Mouse (Mus musculus) MEL (cell line): ENCODE results near the gene Gramd1b. TPM values are rescaled to one million over a fixed set of nuclear protein-coding genes. Genes with fewer than 3 reads are reported as not detected.

ENCODE experiments used
- DNase-seq: peaks from one replicate; pipeline ENCODE4 v3.0.0; 2011; ENCODE audit warnings: low read depth, low spot score
- H3K27ac ChIP-seq: 2 replicates; pipeline ENCODE4 v1.5.1; 2012; ENCODE audit warnings: low read depth, mild to moderate bottlenecking, control low read depth, low read length, moderate library complexity; ENCODE audit not compliant: control insufficient read depth
- H3K27me3 ChIP-seq, 2 experiments: fragments of 150-350 bp in 1 of 2; sonication (generic) in 1 of 2; 2 replicates each; pipeline ENCODE4 v1.6.1; 2012; ENCODE audit warnings: low read length in 2 of 2, mild to moderate bottlenecking in 2 of 2, improper control_type of control experiment in 1 of 2, moderate library complexity in 1 of 2; ENCODE audit not compliant: insufficient read depth in 2 of 2, control insufficient read depth in 1 of 2
- H3K36me3 ChIP-seq, 2 experiments: 2 replicates each; pipeline ENCODE4 v1.6.1; 2012 to 2014; ENCODE audit warnings: low read length in 2 of 2, improper control_type of control experiment in 1 of 2, inconsistent platforms in 1 of 2, mild to moderate bottlenecking in 1 of 2; ENCODE audit not compliant: insufficient read depth in 2 of 2, control insufficient read depth in 1 of 2
- H3K4me1 ChIP-seq, 2 experiments: fragments of 150-350 bp in 1 of 2; sonication (generic) in 1 of 2; 2 replicates each; pipeline ENCODE4 v1.6.1; 2012; ENCODE audit warnings: low read length in 2 of 2, improper control_type of control experiment in 1 of 2, mild to moderate bottlenecking in 1 of 2; ENCODE audit not compliant: insufficient read depth in 2 of 2, control insufficient read depth in 1 of 2
- H3K4me3 ChIP-seq, 2 experiments: fragments of 150-350 bp in 1 of 2; sonication (generic) in 1 of 2; 2 replicates each; pipeline ENCODE4 v1.5.1; 2012; ENCODE audit warnings: low read depth in 2 of 2, low read length in 2 of 2, mild to moderate bottlenecking in 2 of 2, moderate library complexity in 2 of 2, control low read depth in 1 of 2, improper control_type of control experiment in 1 of 2; ENCODE audit not compliant: control insufficient read depth in 1 of 2, insufficient read depth in 1 of 2
- H3K79me2 ChIP-seq: 2 replicates; pipeline ENCODE4 v1.6.1; 2012; ENCODE audit warnings: mild to moderate bottlenecking, low read length, moderate library complexity; ENCODE audit not compliant: control insufficient read depth, poor library complexity, insufficient read depth
- H3K9ac ChIP-seq: 2 replicates; pipeline ENCODE4 v1.6.1; 2012; ENCODE audit warnings: low read depth, mild to moderate bottlenecking, control low read depth, low read length, moderate library complexity; ENCODE audit not compliant: control insufficient read depth, poor library complexity, severe bottlenecking
- H3K9me3 ChIP-seq: fragments of 150-350 bp; sonication (generic); replicated peaks from 2 replicates; pipeline ENCODE4 v1.6.1; 2012; ENCODE audit warnings: mild to moderate bottlenecking, low read length, improper control_type of control experiment, moderate library complexity; ENCODE audit not compliant: insufficient read depth
- CHD1 ChIP-seq: IDR thresholded peaks from 2 replicates; pipeline ENCODE4 v1.6.1; 2012; ENCODE audit warnings: low read depth, mild to moderate bottlenecking, inconsistent platforms, low read length, improper control_type of control experiment
- CHD2 ChIP-seq: IDR thresholded peaks from 2 replicates; pipeline ENCODE4 v1.6.1; 2011; ENCODE audit warnings: low read length, improper control_type of control experiment
- EP300 ChIP-seq, 2 experiments: IDR thresholded peaks; 2 replicates each; pipeline ENCODE4 v1.6.1; 2011; ENCODE audit warnings: improper control_type of control experiment in 2 of 2, low read length in 2 of 2, low read depth in 1 of 2, mild to moderate bottlenecking in 1 of 2
- ETS1 ChIP-seq: IDR thresholded peaks from 2 replicates; pipeline ENCODE4 v1.6.1; 2012; ENCODE audit warnings: low read depth, mild to moderate bottlenecking, inconsistent platforms, low read length, improper control_type of control experiment, moderate library complexity
- GABPA ChIP-seq: IDR thresholded peaks from 2 replicates; pipeline ENCODE4 v1.6.1; 2012; ENCODE audit warnings: low read depth, mild to moderate bottlenecking, inconsistent platforms, low read length, improper control_type of control experiment, moderate library complexity
- GATA1 ChIP-seq: IDR thresholded peaks from 2 replicates; pipeline ENCODE4 v1.6.1; 2011; ENCODE audit warnings: low read depth, low read length, improper control_type of control experiment
- HCFC1 ChIP-seq: IDR thresholded peaks from 2 replicates; pipeline ENCODE4 v1.6.1; 2012; ENCODE audit warnings: low read depth, mild to moderate bottlenecking, inconsistent platforms, low read length, improper control_type of control experiment, moderate library complexity
- JUND ChIP-seq: IDR thresholded peaks from 2 replicates; pipeline ENCODE4 v1.6.1; 2011; ENCODE audit warnings: low read depth, mild to moderate bottlenecking, improper control_type of control experiment, low read length
- KAT2A ChIP-seq: conservative IDR thresholded peaks from 2 replicates; pipeline ENCODE4 v1.6.1; 2012; ENCODE audit warnings: low read depth, low read length, improper control_type of control experiment, inconsistent platforms
- MAFK ChIP-seq: IDR thresholded peaks from 2 replicates; pipeline ENCODE4 v1.6.1; 2011; ENCODE audit warnings: low read depth, mild to moderate bottlenecking, low read length, improper control_type of control experiment, borderline replicate concordance
- MAX ChIP-seq: IDR thresholded peaks from 2 replicates; pipeline ENCODE4 v1.6.1; 2011; ENCODE audit warnings: low read length, improper control_type of control experiment
- MXI1 ChIP-seq: IDR thresholded peaks from 2 replicates; pipeline ENCODE4 v1.6.1; 2011; ENCODE audit warnings: mild to moderate bottlenecking, low read depth, low read length, improper control_type of control experiment
- MYB ChIP-seq: IDR thresholded peaks from 2 replicates; pipeline ENCODE4 v1.6.1; 2011; ENCODE audit warnings: mild to moderate bottlenecking, low read depth, low read length, improper control_type of control experiment
- MYC ChIP-seq: IDR thresholded peaks from 2 replicates; pipeline ENCODE4 v1.6.1; 2011; ENCODE audit warnings: low read depth, mild to moderate bottlenecking, low read length, improper control_type of control experiment, moderate library complexity
- NELFE ChIP-seq: IDR thresholded peaks from 2 replicates; pipeline ENCODE4 v1.6.1; 2011; ENCODE audit warnings: low read depth, low read length, improper control_type of control experiment
- NRF1 ChIP-seq: IDR thresholded peaks from 2 replicates; pipeline ENCODE4 v1.6.1; 2014; ENCODE audit warnings: low read depth, mild to moderate bottlenecking, inconsistent platforms, low read length, improper control_type of control experiment, moderate library complexity; ENCODE audit not compliant: poor library complexity, insufficient read depth, severe bottlenecking
- POLR2A ChIP-seq, 2 experiments: IDR thresholded peaks; 2 replicates each; pipeline ENCODE4 v1.6.1; 2011 to 2012; ENCODE audit warnings: low read length in 2 of 2, mild to moderate bottlenecking in 2 of 2, control low read depth in 1 of 2, improper control_type of control experiment in 1 of 2, low read depth in 1 of 2, moderate library complexity in 1 of 2; ENCODE audit not compliant: control insufficient read depth in 1 of 2, insufficient read depth in 1 of 2, poor library complexity in 1 of 2
- POLR2AphosphoS2 ChIP-seq: IDR thresholded peaks from 2 replicates; pipeline ENCODE4 v1.6.1; 2011; ENCODE audit warnings: low read length, improper control_type of control experiment
- POLR2AphosphoS5 ChIP-seq: IDR thresholded peaks from 2 replicates; pipeline ENCODE4 v1.6.1; 2012; ENCODE audit warnings: low read depth, borderline replicate concordance, mild to moderate bottlenecking, inconsistent platforms, low read length, moderate library complexity, mixed read lengths
- RAD21 ChIP-seq: IDR thresholded peaks from 2 replicates; pipeline ENCODE4 v1.6.1; 2011; ENCODE audit warnings: mild to moderate bottlenecking, low read depth, low read length, improper control_type of control experiment
- RCOR1 ChIP-seq: IDR thresholded peaks from 2 replicates; pipeline ENCODE4 v1.6.1; 2012; ENCODE audit warnings: low read depth, mild to moderate bottlenecking, inconsistent platforms, low read length, improper control_type of control experiment
- TAL1 ChIP-seq: IDR thresholded peaks from 2 replicates; pipeline ENCODE4 v1.6.1; 2012; ENCODE audit warnings: mild to moderate bottlenecking, inconsistent platforms, low read length, moderate library complexity, mixed read lengths
- TCF12 ChIP-seq: IDR thresholded peaks from 2 replicates; pipeline ENCODE4 v1.6.1; 2014; ENCODE audit warnings: low read depth, mild to moderate bottlenecking, inconsistent platforms, low read length, improper control_type of control experiment, moderate library complexity
- ZMIZ1 ChIP-seq: IDR thresholded peaks from 2 replicates; pipeline ENCODE4 v1.6.1; 2012; ENCODE audit warnings: low read depth, mild to moderate bottlenecking, inconsistent platforms, low read length, improper control_type of control experiment, moderate library complexity
- ZNF384 ChIP-seq: IDR thresholded peaks from 2 replicates; pipeline ENCODE4 v1.6.1; 2012; ENCODE audit warnings: low read depth, mild to moderate bottlenecking, inconsistent platforms, low read length, improper control_type of control experiment
- polyA plus RNA-seq, 2 experiments: library from polyadenylated mRNA; stranded (reverse) in 1 of 2; unstranded in 1 of 2; fragments of >175 nt in 1 of 2; fragments of >200 nt in 1 of 2; gene quantifications; 2 replicates each; pipeline versions ENCODE4 v1.2.1 to v1.2.4; 2012; ENCODE audit warnings: low replicate concordance in 2 of 2, low read depth in 1 of 2; ENCODE audit not compliant: insufficient read length in 2 of 2, insufficient read depth in 1 of 2, missing spikeins in 1 of 2
- total RNA-seq: library from RNA; depleted of rRNA; stranded (reverse); fragments of 300-350 nt; gene quantifications from 2 replicates; pipeline ENCODE4 v1.2.3, GENCODE M21; 2012

Gene Gramd1b
- total and polyA plus RNA-seq, 3 experiments, result not detected

DNA sequence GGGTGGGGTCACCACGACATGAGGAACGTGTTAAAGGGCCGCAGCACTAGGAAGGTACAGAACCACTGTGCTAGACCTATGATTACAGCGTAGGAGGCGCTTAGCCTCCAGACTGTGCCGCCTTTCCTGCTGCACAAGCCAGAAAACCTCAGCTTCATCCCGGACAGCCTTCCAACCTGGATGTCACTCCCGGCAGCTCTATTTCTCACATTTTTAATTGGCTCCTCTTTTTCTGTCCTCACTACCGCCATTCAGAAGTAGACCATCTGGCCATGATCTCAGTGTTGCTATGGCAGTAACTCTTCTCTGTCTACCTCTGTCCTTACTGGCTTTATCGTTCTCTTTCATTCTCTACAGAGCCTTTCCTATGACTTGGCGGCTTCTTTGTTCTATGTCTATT lies 126.5 kb downstream of the Gramd1b start:
- Histone ChIP-seq H3K79me2 (no peaks in the 10 kb centered on the region), H3K9me3 (no peaks in the 10 kb centered on the region), H3K4me1 (no peaks in the 10 kb centered on the region), H3K27me3 (no peaks in the 10 kb centered on the region), H3K27ac (no peak overlapping the region), H3K4me3 (no peak overlapping the region), H3K36me3 (no peaks in the 10 kb centered on the region), H3K9ac (no peak overlapping the region)
- DNase-seq, result no peak
- TF ChIP-seq POLR2A (IDR thresholded peaks at IDR 0.05; ENCODE audit: control insufficient read depth in 1 of 2, insufficient read depth in 1 of 2, low read depth in 1 of 2, low read length in 2 of 2, poor library complexity in 1 of 2) (no peak), MAFK (no peak), NRF1 (no peak), ETS1 (no peak), HCFC1 (no peak), POLR2AphosphoS2 (no peak), MYC (no peak), POLR2AphosphoS5 (no peak), MAX (no peak), ZNF384 (no peak)

- Histone ChIP-seq H3K4me3 (no peak overlapping the region), H3K27me3 (no peaks in the 10 kb centered on the region), H3K9me3 (no peaks in the 10 kb centered on the region), H3K79me2 (no peaks in the 10 kb centered on the region), H3K4me1 (no peaks in the 10 kb centered on the region), H3K36me3 (no peaks in the 10 kb centered on the region), H3K9ac (no peak overlapping the region), H3K27ac (no peak overlapping the region)
- DNase-seq, result no peak
- TF ChIP-seq GATA1 (no peak), CHD1 (no peak), CHD2 (no peak), TAL1 (no peak), ZNF384 (no peak), HCFC1 (no peak), TCF12 (no peak), POLR2A (IDR thresholded peaks at IDR 0.05; ENCODE audit: control insufficient read depth in 1 of 2, insufficient read depth in 1 of 2, low read depth in 1 of 2, low read length in 2 of 2, poor library complexity in 1 of 2) (no peak), NRF1 (no peak)
Observed at GRCm38 (mm10) chr9:40403750-40404149, 127.4 kb downstream of the Gramd1b start.

DNA sequence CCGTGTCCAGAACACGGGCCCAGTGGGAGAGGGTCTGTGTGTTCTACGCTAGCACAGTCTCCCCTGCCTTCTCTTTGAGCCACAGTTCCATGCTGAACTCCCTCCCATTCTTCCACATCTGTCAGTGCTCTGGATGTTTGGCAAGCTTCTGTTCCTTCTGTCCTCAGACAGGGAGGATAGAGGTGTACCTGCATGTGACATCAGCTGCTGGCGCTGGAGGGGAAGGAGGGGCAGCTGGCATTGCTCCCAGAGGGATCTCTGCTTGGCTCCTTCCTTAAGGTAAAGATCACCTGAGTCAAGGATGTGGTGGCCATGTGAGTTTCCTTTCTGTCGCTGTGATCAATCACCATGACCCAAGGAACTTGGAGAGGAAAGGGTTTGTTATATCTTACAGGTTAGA lies 129.4 kb downstream of the Gramd1b start:
- no peaks in the 10 kb centered on the region for H3K27me3 ChIP-seq
- no peaks in the 10 kb centered on the region for H3K9me3 ChIP-seq
- no peaks in the 10 kb centered on the region for H3K36me3 ChIP-seq
- TF ChIP-seq NELFE (no peak), KAT2A (no peak), JUND (no peak), GATA1 (no peak), HCFC1 (no peak), EP300 (IDR thresholded peaks at IDR 0.05; ENCODE audit: low read depth in 1 of 2, low read length in 2 of 2) (no peak), CHD1 (no peak), RCOR1 (no peak), MYC (no peak), RAD21 (no peak), MYB (no peak), MAFK (no peak), ETS1 (no peak), NRF1 (no peak), MXI1 (no peak), GABPA (no peak), ZMIZ1 (no peak), TAL1 (no peak)
- no peak overlapping the region for H3K27ac ChIP-seq
- no peak overlapping the region for H3K9ac ChIP-seq
- no peaks in the 10 kb centered on the region for H3K4me1 ChIP-seq
- H3K79me2 ChIP-seq, result no peaks in the 10 kb centered on the region
- no peak overlapping the region for H3K4me3 ChIP-seq
- DNase-seq, result no peak
